Mouse (Mus musculus) liver, embryonic 16.5 days (tissue): ENCODE data around the gene Trap1a. TPM values are rescaled to one million over a fixed set of nuclear protein-coding genes. Genes with fewer than 3 reads are reported as not detected.
"Not testable (repeated sequence)": the region's sequence is repeated elsewhere in the genome, so short reads cannot be mapped to it uniquely, and the experiment has no call there.

Experiments used
- ATAC-seq: fragments of 200-750 bp; cut with Nextera tagmentation; 2 replicates; pipeline ENCODE4 v1.8.0; 2017; ENCODE audit warnings: low read depth, mild to moderate bottlenecking, moderate number of reproducible peaks, moderate library complexity
- H3K27ac ChIP-seq: fragments of 300-500 bp; sonication (generic); 2 replicates; pipeline ENCODE4 v1.5.1; 2014; ENCODE audit warnings: mild to moderate bottlenecking, low read length
- H3K27me3 ChIP-seq: fragments of 300-500 bp; sonication (generic); 2 replicates; pipeline ENCODE4 v1.6.1; 2014; ENCODE audit warnings: low read depth, low read length, mixed read lengths; ENCODE audit not compliant: control insufficient read depth, insufficient read depth
- H3K36me3 ChIP-seq: fragments of 300-500 bp; sonication (generic); 2 replicates; pipeline ENCODE4 v1.6.1; 2014; ENCODE audit warnings: mild to moderate bottlenecking; ENCODE audit not compliant: control insufficient read depth, insufficient read depth
- H3K4me1 ChIP-seq: fragments of 300-500 bp; sonication (generic); 2 replicates; pipeline ENCODE4 v1.6.1; 2014; ENCODE audit warnings: low read depth, low read length, mixed read lengths; ENCODE audit not compliant: control insufficient read depth
- H3K4me2 ChIP-seq: fragments of 300-500 bp; sonication (generic); 2 replicates; pipeline ENCODE4 v1.6.1; 2014; ENCODE audit warnings: low read depth, low read length, mixed read lengths
- H3K4me3 ChIP-seq: fragments of 300-500 bp; sonication (generic); 2 replicates; pipeline ENCODE4 v1.5.1; 2014; ENCODE audit warnings: low read depth, mild to moderate bottlenecking, low read length
- H3K9ac ChIP-seq: fragments of 300-500 bp; sonication (generic); 2 replicates; pipeline ENCODE4 v1.6.1; 2014; ENCODE audit warnings: low read depth, low read length
- H3K9me3 ChIP-seq: fragments of 300-500 bp; sonication (generic); replicated peaks from 2 replicates; pipeline ENCODE4 v1.6.1; 2016; ENCODE audit warnings: low read length; ENCODE audit not compliant: control insufficient read depth
- WGBS: fragments of 180-500 bp; shearing (Covaris S2); extraction: QIAGEN DNeasy Blood & Tissue Kit; methylation state at CpG from one replicate; pipeline ENCODE4 v1.1.7; 2014; ENCODE audit not compliant: insufficient replicate concordance; 5-methylcytosine and 5-hydroxymethylcytosine counted together
- polyA plus RNA-seq: library from polyadenylated mRNA; unstranded; fragments of >200 nt; fragmentation: Nextera tagmentation; extraction: Ambion mirVana; gene quantifications from 2 replicates; pipeline ENCODE4 v1.2.1, GENCODE M21; 2015

Trap1a gene
- polyA plus RNA-seq = not detected in 2 replicates

- no peaks in the 10 kb centered on the region for H3K9me3 ChIP-seq
- ATAC-seq = no peak
- no peak within 1 kb of the TSS for H3K4me2 ChIP-seq
- H3K36me3 ChIP-seq = no peaks in the 10 kb centered on the region
- H3K27me3 ChIP-seq = no peaks in the 10 kb centered on the region
- H3K9ac ChIP-seq = no peak within 1 kb of the TSS
- WGBS = 74% methylated on average over 24 of the region's 24 CpGs
- H3K27ac ChIP-seq = no peak within 1 kb of the TSS
- H3K4me1 ChIP-seq = no peaks in the 10 kb centered on the region
- no peak within 1 kb of the TSS for H3K4me3 ChIP-seq
Measured at GRCm38 (mm10) chrX:139333263-139333994, at the start of gene Trap1a. Gene Trap1a (plus strand): TSS chrX:139333683.

GRCm38 (mm10) chrX:139293114-139293513 lies 40.4 kb upstream of the Trap1a start:
- Histone ChIP-seq H3K9ac (no peak overlapping the region), H3K9me3 (no peaks in the 10 kb centered on the region), H3K27me3 (no peaks in the 10 kb centered on the region), H3K4me3 (no peak overlapping the region), H3K4me1 (no peaks in the 10 kb centered on the region), H3K4me2 (no peak overlapping the region), H3K36me3 (no peaks in the 10 kb centered on the region), H3K27ac (no peak overlapping the region)
- WGBS = 58% methylated on average over 2 of the region's 2 CpGs
- ATAC-seq = no peak

GRCm38 (mm10) chrX:139295325-139295724 lies 38.2 kb upstream of the Trap1a start:
- ATAC-seq = no peak
- H3K27ac ChIP-seq = no peak overlapping the region
- WGBS = 46% methylated on average over 1 of the region's 1 CpGs

GRCm38 (mm10) chrX:139317356-139317755 lies 16.1 kb upstream of the Trap1a start:
- H3K9me3 ChIP-seq, H3K4me2 ChIP-seq, H3K27me3 ChIP-seq, H3K27ac ChIP-seq, H3K4me3 ChIP-seq, H3K36me3 ChIP-seq, H3K4me1 ChIP-seq, H3K9ac ChIP-seq, ATAC-seq: not testable (repeated sequence)
- WGBS = 80% methylated on average over 5 of the region's 5 CpGs

More at GRCm38 (mm10) chrX:139295325-139295724, 38.2 kb upstream of the Trap1a start:
- Histone ChIP-seq H3K4me1 (no peaks in the 10 kb centered on the region), H3K27me3 (no peaks in the 10 kb centered on the region), H3K36me3 (no peaks in the 10 kb centered on the region), H3K9me3 (no peaks in the 10 kb centered on the region), H3K4me2 (no peak overlapping the region), H3K9ac (no peak overlapping the region), H3K4me3 (no peak overlapping the region)

GRCm38 (mm10) chrX:139332583-139332982 lies 900 bp upstream of the Trap1a start:
- no peak overlapping the region for H3K27ac ChIP-seq
- H3K27me3 ChIP-seq = no peaks in the 10 kb centered on the region
- no peak overlapping the region for H3K9ac ChIP-seq
- no peak for ATAC-seq
- H3K4me2 ChIP-seq = no peak overlapping the region
- no peaks in the 10 kb centered on the region for H3K9me3 ChIP-seq
- no peak overlapping the region for H3K4me3 ChIP-seq
- H3K4me1 ChIP-seq = no peaks in the 10 kb centered on the region
- 76% methylated on average over 9 of the region's 9 CpGs for WGBS
- H3K36me3 ChIP-seq = no peaks in the 10 kb centered on the region

GRCm38 (mm10) chrX:139334504-139335418 lies 1.3 kb downstream of the Trap1a start:
- H3K9me3 ChIP-seq = no peaks in the 10 kb centered on the region
- no peak overlapping the region for H3K4me2 ChIP-seq
- 50% methylated on average over 14 of the region's 14 CpGs for WGBS
- no peaks in the 10 kb centered on the region for H3K36me3 ChIP-seq
- H3K4me3 ChIP-seq = no peak overlapping the region
- H3K27ac ChIP-seq = no peak overlapping the region
- no peak for ATAC-seq
- no peaks in the 10 kb centered on the region for H3K27me3 ChIP-seq
- H3K9ac ChIP-seq = no peak overlapping the region
- H3K4me1 ChIP-seq = no peaks in the 10 kb centered on the region

- Histone ChIP-seq H3K4me3 (no peak overlapping the region), H3K27ac (no peak overlapping the region), H3K36me3 (no peaks in the 10 kb centered on the region), H3K27me3 (no peaks in the 10 kb centered on the region), H3K9me3 (no peaks in the 10 kb centered on the region), H3K4me1 (no peaks in the 10 kb centered on the region), H3K9ac (no peak overlapping the region), H3K4me2 (no peak overlapping the region)
- no peak for ATAC-seq
- 48% methylated on average over 3 of the region's 3 CpGs for WGBS
Measured at GRCm38 (mm10) chrX:139335419-139336074, 2.1 kb downstream of the Trap1a start.

GRCm38 (mm10) chrX:139339553-139339952 lies 6.1 kb downstream of the Trap1a start:
- H3K27me3 ChIP-seq = no peaks in the 10 kb centered on the region
- no peaks in the 10 kb centered on the region for H3K4me1 ChIP-seq
- no peak overlapping the region for H3K9ac ChIP-seq
- no peaks in the 10 kb centered on the region for H3K9me3 ChIP-seq
- H3K36me3 ChIP-seq = no peaks in the 10 kb centered on the region
- WGBS = 65% methylated on average over 4 of the region's 4 CpGs
- H3K4me3 ChIP-seq = no peak overlapping the region
- H3K4me2 ChIP-seq = no peak overlapping the region
- ATAC-seq = no peak
- H3K27ac ChIP-seq = no peak overlapping the region
